Mouse (Mus musculus) CH12.LX (cell line): ENCODE data around the gene Cbwd1. TPM values are rescaled to one million over a fixed set of nuclear protein-coding genes. Genes with fewer than 3 reads are reported as not detected.

Experiments used
- DNase-seq: peaks from one replicate; pipeline ENCODE4 v3.0.0-alpha.2; 2013; ENCODE audit errors: extremely low read depth
- H3K27ac ChIP-seq: 2 replicates; pipeline ENCODE4 v1.5.1; 2012; ENCODE audit warnings: low read depth, mild to moderate bottlenecking, control low read depth, moderate library complexity; ENCODE audit not compliant: insufficient read depth
- H3K27me3 ChIP-seq: replicated peaks from 2 replicates; pipeline ENCODE3; 2012; ENCODE audit warnings: inconsistent platforms
- H3K36me3 ChIP-seq, 2 experiments: replicated peaks in 1 of 2; 2 replicates each; pipeline versions ENCODE3 to v1.6.1; 2012; ENCODE audit warnings: inconsistent platforms in 1 of 2, low read length in 1 of 2, mild to moderate bottlenecking in 1 of 2, mixed read lengths in 1 of 2, moderate library complexity in 1 of 2; ENCODE audit not compliant: control insufficient read depth in 1 of 2, insufficient read depth in 1 of 2
- H3K4me1 ChIP-seq, 2 experiments: 2 replicates each; pipeline ENCODE4 v1.6.1; 2012; ENCODE audit warnings: inconsistent platforms in 1 of 2, moderate library complexity in 1 of 2; ENCODE audit not compliant: insufficient read depth in 2 of 2, control insufficient read depth in 1 of 2
- H3K4me2 ChIP-seq: 2 replicates; pipeline ENCODE4 v1.6.1; 2012; ENCODE audit warnings: low read depth, mild to moderate bottlenecking, control low read depth; ENCODE audit not compliant: poor library complexity, insufficient read depth, severe bottlenecking
- H3K4me3 ChIP-seq, 3 experiments: fragments of 150-350 bp in 1 of 3; sonication (generic) in 1 of 3; replicated peaks in 1 of 3; 2 replicates each; pipeline versions ENCODE3 to v1.5.1; 2011 to 2012; ENCODE audit warnings: low read depth in 2 of 3, low read length in 2 of 3, mild to moderate bottlenecking in 2 of 3, moderate library complexity in 2 of 3, control low read depth in 1 of 3, improper control_type of control experiment in 1 of 3, inconsistent platforms in 1 of 3, mixed read lengths in 1 of 3; ENCODE audit not compliant: poor library complexity in 1 of 3
- H3K79me2 ChIP-seq: replicated peaks from 2 replicates; pipeline ENCODE4 v1.6.1; 2012; ENCODE audit warnings: mild to moderate bottlenecking, moderate library complexity; ENCODE audit not compliant: control insufficient read depth, poor library complexity, insufficient read depth, severe bottlenecking; ENCODE audit errors: extremely low read depth
- H3K9ac ChIP-seq: 2 replicates; pipeline ENCODE4 v1.6.1; 2012; ENCODE audit warnings: low read depth, mild to moderate bottlenecking, control low read depth, moderate library complexity; ENCODE audit not compliant: insufficient read depth
- H3K9me3 ChIP-seq: replicated peaks from 2 replicates; pipeline ENCODE3; 2012; ENCODE audit warnings: low read length, inconsistent platforms, mixed read lengths
- CTCF ChIP-seq, 2 experiments: IDR thresholded peaks in 1 of 2; conservative IDR thresholded peaks in 1 of 2; 2 replicates each; pipeline ENCODE4 v1.5.1; 2011 to 2012; ENCODE audit warnings: low read depth in 2 of 2, low read length in 2 of 2, improper control_type of control experiment in 1 of 2, inconsistent platforms in 1 of 2, mild to moderate bottlenecking in 1 of 2, moderate library complexity in 1 of 2
- EP300 ChIP-seq: IDR thresholded peaks from 2 replicates; pipeline ENCODE4 v1.6.1; 2011; ENCODE audit warnings: low read length, improper control_type of control experiment
- IRF4 ChIP-seq: IDR thresholded peaks from 2 replicates; pipeline ENCODE4 v1.6.1; 2014; ENCODE audit warnings: low read depth, mild to moderate bottlenecking, inconsistent platforms, low read length, improper control_type of control experiment
- MAFK ChIP-seq: IDR thresholded peaks from 2 replicates; pipeline ENCODE4 v1.6.1; 2011; ENCODE audit warnings: low read length, improper control_type of control experiment; ENCODE audit not compliant: insufficient replicate concordance
- MAX ChIP-seq: IDR thresholded peaks from 2 replicates; pipeline ENCODE4 v1.6.1; 2011; ENCODE audit warnings: low read length, improper control_type of control experiment
- MYC ChIP-seq: IDR thresholded peaks from 2 replicates; pipeline ENCODE4 v1.6.1; 2011; ENCODE audit warnings: low read depth, mild to moderate bottlenecking, improper control_type of control experiment, low read length
- PAX5 ChIP-seq: IDR thresholded peaks from 2 replicates; pipeline ENCODE4 v1.6.1; 2012; ENCODE audit warnings: low read length, inconsistent platforms, mixed read lengths
- RAD21 ChIP-seq: IDR thresholded peaks from 2 replicates; pipeline ENCODE4 v1.6.1; 2011; ENCODE audit warnings: low read depth, mild to moderate bottlenecking, low read length, improper control_type of control experiment, moderate library complexity
- SMC3 ChIP-seq: IDR thresholded peaks from 2 replicates; pipeline ENCODE4 v1.6.1; 2011; ENCODE audit warnings: low read depth, low read length, improper control_type of control experiment
- TCF12 ChIP-seq: IDR thresholded peaks from 2 replicates; pipeline ENCODE4 v1.6.1; 2014; ENCODE audit warnings: low read depth, mild to moderate bottlenecking, inconsistent platforms, low read length, improper control_type of control experiment
- ZC3H11A ChIP-seq: IDR thresholded peaks from 2 replicates; pipeline ENCODE4 v1.6.1; 2012; ENCODE audit warnings: low read depth, mild to moderate bottlenecking, inconsistent platforms, low read length, improper control_type of control experiment
- dilution Hi-C: fragments of 300-500 bp; cut with MboI; formaldehyde crosslinking; loops from 2 replicates; pipeline ENCODE4 v1.14.3; 2020; ENCODE audit warnings: low sequenced_read_pairs; ENCODE audit not compliant: extremely low pct_unique_long_range_greater_than_20kb, extremely low pct_ligation_motif_present
- in situ Hi-C: fragments of 300-500 bp; cut with MboI; formaldehyde crosslinking; loops from 3 replicates; pipeline ENCODE4 v1.14.3; 2019; ENCODE audit warnings: low sequenced_read_pairs, low pct_ligation_motif_present, low pct_unique_long_range_greater_than_20kb, mixed read lengths
- polyA plus RNA-seq: library from polyadenylated mRNA; unstranded; fragments of >175 nt; gene quantifications from 2 replicates; pipeline ENCODE4 v1.2.1, GENCODE M21; 2012; ENCODE audit warnings: low read depth; ENCODE audit not compliant: insufficient read length
- total RNA-seq, 2 experiments: library from RNA; depleted of rRNA; stranded (reverse); fragments of 300-350 nt in 1 of 2; fragments of >200 nt in 1 of 2; gene quantifications; 2 replicates each; pipeline ENCODE4 v1.2.3; 2012 to 2014

Gene Cbwd1
- total and polyA plus RNA-seq, 3 experiments, result 21.6 to 50.9 (median 26.3) TPM

DNA sequence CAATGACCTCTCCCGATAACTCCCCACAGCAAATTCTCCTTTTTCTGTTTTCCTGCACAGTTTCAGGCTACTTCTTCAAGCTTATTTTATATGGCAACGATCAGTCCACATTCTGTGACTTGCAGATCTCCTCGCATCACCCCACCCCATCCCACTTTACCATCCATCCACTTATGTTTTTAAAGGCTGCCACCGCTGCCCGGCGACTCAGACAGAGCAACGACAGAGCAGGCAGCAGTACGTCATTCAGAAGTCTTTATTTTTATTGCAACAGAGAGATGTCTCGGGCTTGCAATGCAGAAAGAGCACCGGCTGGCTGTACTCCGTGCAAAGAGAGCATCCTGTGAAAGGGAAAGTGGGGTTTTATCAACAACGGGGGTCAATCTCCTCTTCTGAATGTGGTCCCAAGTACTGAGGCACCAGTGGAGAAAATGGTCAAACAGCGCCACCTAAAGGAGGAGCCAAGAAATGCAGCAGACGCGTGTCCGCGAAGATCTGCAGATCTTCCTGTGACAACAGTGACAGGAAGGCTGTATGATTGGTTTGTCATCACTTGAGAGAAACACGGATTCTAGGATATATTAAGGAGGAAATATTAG, 90.3 kb downstream of the Cbwd1 start:
- peaks cover 5% of the 10 kb centered on the region for H3K9me3 ChIP-seq
- H3K27ac ChIP-seq, result no peak overlapping the region
- dilution Hi-C loops, result no loop called here
- H3K4me1 ChIP-seq, result no peaks in the 10 kb centered on the region
- H3K36me3 ChIP-seq, result no peaks in the 10 kb centered on the region
- peak overlapping the region; percentile 76; the same call in 1 of the 2 replicates for H3K4me2 ChIP-seq
- TF ChIP-seq MAFK (no peak), ZC3H11A (peak; percentile 51; the same call in 1 of the 2 replicates), MAX (no peak), RAD21 (peak; percentile 96), SMC3 (peak; percentile 78), MYC (no peak), TCF12 (no peak), IRF4 (no peak), PAX5 (no peak), CTCF (conservative IDR thresholded peaks at IDR 0.05 in 1 of 2, IDR thresholded peaks at IDR 0.05 in 1 of 2; ENCODE audit: low read depth in 2 of 2, low read length in 2 of 2) (peak; percentile 89 to 94), EP300 (no peak)
- DNase-seq, result peak; percentile 75
- H3K4me3 ChIP-seq, result no peak overlapping the region
- H3K79me2 ChIP-seq, result no peaks in the 10 kb centered on the region
- H3K9ac ChIP-seq, result no peak overlapping the region
- in situ Hi-C loops, result loop anchor here (5.0 to 25.0 kb wide), 3 partner anchors 164 to 584 kb away; partner anchors contain the start of gene Fxn
- peaks cover 3% of the 10 kb centered on the region for H3K27me3 ChIP-seq

Other genes starting within 250 kb of the Cbwd1 start
- not detected in 2 replicates for gene Pgm5, start 99.8 kb downstream of the Cbwd1 start, total RNA-seq (2012; rRNA removed)
- not detected in 2 replicates for gene Pgm5, start 99.8 kb downstream of the Cbwd1 start, total RNA-seq (2014; rRNA removed)
- not detected in 2 replicates for gene Pgm5, start 99.8 kb downstream of the Cbwd1 start, polyA plus RNA-seq
- gene Gm10053, start 85.9 kb downstream of the Cbwd1 start, total RNA-seq (2012; rRNA removed), result 154 and 205 TPM in 2 replicates
- 315 and 357 TPM in 2 replicates for gene Gm10053, start 85.9 kb downstream of the Cbwd1 start, total RNA-seq (2014; rRNA removed)
- gene Gm10053, start 85.9 kb downstream of the Cbwd1 start, polyA plus RNA-seq, result 230 and 314 TPM in 2 replicates
- not detected in 2 replicates for gene Foxd4, start 60.4 kb downstream of the Cbwd1 start, total RNA-seq (2012; rRNA removed)
- not detected in 2 replicates for gene Foxd4, start 60.4 kb downstream of the Cbwd1 start, total RNA-seq (2014; rRNA removed)
- not detected in 2 replicates for gene Foxd4, start 60.4 kb downstream of the Cbwd1 start, polyA plus RNA-seq
- 22.4 and 26.4 TPM in 2 replicates for gene Dock8, start 37.9 kb upstream of the Cbwd1 start, total RNA-seq (2012; rRNA removed)
- 9.8 and 13.6 TPM in 2 replicates for gene Dock8, start 37.9 kb upstream of the Cbwd1 start, total RNA-seq (2014; rRNA removed)
- gene Dock8, start 37.9 kb upstream of the Cbwd1 start, polyA plus RNA-seq, result 33.9 and 37.5 TPM in 2 replicates